Mouse (Mus musculus) R1 (cell line): ENCODE results near the gene Syndig1.

ENCODE experiments used
- DNase-seq: peaks from one replicate; pipeline ENCODE4 v3.0.0-alpha.2; 2018; ENCODE audit warnings: low read depth, low spot score

Syndig1 gene

DNA sequence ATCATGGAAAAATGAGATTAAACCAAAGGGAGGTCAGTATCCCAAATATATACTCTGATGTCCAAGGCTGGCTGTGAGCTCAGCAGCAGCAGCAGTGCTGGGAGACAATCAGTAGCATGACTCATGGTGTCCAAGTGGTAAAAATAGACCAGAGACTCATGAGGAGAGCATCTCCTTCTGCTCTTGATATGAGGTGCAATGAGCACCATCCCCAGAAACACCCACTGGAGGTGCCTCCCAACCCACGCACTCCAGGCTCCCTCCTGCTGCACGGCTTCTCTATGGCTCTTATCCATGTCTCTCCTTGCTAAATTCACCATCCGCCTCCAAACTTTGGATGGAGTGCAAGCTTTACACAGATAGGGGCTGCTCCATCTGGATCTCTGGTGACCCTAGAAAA, 44.3 kb downstream of the Syndig1 start:
- DNase-seq: no peak

DNA sequence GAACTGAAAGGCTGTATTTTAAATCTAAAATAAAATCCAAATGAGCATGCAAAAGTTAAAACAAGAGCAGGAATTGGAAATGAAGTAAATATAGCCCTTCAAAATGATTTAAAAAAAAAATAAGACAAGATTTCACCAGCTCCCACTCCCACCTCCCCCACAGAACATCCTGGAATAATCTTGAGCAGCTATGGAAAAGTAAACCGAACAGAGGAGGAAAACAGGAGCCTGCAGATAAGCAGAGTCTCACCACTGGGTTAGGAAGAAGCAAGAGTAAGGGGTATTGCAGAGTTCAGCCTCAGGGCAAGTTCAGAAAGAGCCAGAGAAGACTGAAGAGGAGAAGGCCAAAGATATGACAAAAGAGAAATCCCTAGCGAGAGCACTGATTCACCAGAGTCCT, 48.9 kb downstream of the Syndig1 start:
- no peak for DNase-seq

DNA sequence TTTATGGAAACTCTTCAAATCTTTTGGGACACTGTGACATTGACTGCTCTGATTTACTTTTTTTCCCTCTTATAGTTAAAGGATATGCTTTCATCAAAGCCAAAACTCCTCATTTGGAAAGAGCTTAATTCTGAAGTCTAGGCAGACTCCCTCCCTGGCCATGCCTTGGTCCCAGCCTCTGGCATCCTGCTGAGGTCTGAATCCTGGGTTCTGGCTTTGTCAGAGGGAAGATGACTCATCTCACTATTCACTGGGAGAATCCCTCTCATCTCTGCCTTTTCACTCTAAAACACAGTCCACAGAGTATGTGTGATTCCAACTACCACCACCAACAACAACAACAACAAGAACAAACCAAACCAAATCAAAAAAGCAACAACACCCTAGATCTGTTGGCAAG, 58.6 kb downstream of the Syndig1 start:
- peak; percentile 27 for DNase-seq

DNA sequence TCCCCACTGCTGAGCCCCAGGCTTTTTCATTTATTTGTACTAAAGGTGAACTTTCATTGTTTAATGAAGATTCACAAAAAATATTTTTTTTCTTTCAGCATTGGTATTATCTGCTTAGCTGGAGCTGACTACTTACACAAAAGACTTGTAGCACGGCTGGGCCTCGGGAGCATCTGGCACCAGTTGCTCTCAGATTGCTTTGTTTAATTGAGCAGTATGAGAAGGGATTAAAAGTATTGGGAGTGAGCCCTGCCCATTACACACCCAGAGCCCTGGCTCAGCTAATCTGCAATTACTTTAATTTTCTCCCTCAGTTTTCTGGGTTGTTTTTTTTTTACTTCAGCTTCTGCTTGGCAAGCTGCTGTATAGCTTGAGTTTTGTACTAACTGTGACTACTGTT, 62.6 kb downstream of the Syndig1 start:
- no peak for DNase-seq

DNA sequence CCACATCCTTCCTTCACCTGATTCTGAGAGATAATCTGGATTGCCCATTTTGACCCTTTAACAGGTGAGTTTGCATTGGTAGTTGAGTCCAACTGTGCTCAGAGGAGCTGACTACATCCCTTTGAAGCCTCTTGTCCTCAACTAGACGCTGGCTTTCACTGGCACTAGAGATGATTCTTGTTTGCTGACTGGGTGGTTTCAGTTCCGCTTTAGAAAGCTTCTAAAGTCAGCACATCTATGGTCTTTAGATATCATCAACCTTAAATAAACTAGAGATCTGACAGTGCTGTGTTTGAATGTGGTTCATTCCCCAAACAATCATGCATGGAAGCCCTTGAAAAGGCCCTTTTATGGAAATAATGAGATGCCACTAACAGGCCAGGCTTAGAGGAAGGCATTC, 67.3 kb downstream of the Syndig1 start:
- DNase-seq: no peak

DNA sequence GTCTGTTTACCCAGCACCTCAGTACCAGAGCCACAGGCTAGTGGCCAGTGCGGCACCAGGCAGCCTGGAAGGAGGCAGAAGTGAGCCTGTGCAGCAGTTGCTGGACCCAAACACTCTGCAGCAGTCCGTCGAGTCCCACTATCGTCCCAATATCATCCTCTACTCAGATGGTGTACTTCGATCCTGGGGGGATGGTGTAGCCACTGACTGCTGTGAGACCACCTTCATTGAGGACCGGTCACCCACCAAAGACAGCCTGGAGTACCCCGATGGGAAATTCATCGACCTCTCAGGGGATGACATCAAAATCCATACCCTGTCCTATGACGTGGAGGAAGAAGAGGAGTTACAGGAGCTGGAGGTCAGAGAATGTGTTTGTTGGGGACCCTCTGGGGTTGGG, 70.6 kb downstream of the Syndig1 start:
- DNase-seq: no peak

DNA sequence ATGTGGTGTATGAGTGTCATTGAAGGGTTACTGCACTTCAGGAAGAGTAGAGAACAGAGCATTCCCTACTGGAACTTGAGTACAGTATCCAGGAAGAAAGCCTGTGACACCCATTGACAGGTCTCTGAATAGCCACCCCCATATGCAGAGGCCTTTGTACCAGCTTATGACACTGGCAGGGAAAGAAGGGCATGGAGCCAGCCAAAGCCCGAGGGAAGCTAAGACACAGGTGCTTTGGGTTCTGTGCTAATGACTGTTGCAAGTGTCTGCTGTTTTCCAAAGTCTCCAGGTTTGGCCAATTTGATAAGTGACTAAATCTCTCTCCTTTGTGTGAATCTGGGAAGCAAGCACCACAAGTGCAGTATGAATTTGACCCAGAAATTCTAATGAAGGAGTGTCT, 71.6 kb downstream of the Syndig1 start:
- no peak for DNase-seq

DNA sequence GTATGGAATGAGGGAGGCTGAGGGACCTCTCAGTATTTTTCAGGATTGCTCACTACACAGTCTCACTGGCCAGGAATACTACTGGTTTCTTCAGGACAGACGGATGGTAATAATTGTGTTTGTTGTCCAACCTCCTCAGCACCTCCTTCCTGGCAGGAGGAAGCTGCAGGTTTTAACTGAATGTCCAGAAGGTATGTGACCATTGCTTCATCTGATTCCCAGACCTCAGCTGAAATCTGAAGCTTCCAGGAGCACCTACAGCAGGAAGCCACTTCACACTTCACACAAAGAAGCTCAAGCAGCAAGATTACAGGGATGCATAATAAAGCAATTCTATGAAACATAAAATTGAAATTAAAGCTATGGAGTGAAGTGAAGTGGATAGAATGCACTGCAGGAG, 75.4 kb downstream of the Syndig1 start:
- DNase-seq: no peak

DNA sequence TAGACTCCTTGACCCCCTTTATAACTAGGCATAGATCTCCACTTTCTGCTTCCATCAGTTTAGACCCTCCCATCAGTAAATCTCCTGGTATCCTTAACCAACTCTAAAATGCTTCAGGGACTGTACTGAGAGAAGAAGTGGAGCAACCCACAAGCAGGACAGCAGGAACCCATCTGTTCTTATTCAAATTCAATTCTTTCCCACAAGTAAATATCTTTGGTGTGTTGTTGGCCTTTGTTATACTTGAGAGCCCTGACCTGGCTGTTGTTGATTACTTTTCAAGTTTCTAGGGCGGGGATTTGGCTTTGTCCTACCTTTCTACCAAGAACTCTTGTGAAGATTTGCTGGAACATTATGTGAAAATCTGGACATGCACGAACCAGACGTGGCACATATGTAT, 77.7 kb downstream of the Syndig1 start:
- DNase-seq: peak; percentile 70

DNA sequence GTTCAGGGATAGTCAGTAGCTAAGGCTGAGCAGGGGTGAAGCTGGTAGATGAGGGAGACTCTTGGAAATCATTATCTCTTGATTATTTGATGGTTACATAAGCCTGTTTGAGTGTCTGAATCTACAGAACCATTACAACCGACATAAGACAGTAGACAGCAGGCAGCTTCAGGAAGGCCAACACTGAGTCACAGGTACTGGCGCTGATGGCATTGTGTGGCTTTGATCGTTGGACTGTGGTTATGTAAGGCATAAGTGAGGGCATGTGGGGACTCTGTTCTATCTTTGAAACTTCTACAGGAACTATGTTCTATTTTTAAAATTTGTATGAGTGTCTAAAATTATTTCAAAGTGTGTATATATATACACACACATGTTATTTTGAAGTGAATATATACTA, 88.2 kb downstream of the Syndig1 start:
- no peak for DNase-seq

DNA sequence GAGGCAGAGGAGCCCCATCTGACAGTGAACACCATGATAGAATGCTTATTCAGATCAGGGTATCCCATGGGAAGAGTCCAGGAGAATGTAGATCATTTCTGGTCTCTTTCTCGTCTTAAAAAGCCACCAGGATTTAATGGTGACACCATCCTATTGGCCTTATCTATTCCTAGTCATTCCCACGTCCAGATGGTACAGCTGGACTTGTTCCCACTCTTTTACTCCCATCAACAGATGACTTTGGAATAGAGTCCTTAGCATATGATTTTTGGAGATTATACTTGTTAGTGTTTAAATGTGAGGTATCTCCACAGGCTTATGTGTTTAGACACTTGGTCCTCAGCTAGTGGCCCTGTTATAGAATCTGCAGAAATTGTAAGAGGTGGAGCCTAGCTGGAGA, 94.5 kb downstream of the Syndig1 start:
- no peak for DNase-seq

DNA sequence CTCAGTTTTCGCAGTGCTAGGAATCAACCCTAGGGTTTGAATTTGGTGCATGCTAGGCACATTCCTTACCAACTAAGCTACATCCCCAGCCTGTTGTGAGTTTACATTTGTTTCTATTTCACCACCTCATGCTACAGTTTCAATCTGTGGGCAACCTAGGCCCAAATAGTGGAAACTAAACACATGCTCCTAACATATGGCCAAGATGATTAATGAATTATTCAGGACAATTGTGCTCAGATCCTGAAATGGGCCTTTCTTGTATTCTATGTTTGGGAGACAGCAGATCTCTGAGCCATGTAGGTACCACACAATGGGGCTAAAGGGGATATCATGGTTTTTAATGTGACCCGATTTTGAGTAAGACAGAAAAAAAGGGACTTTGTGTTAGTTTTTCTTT, 96.9 kb downstream of the Syndig1 start:
- no peak for DNase-seq

DNA sequence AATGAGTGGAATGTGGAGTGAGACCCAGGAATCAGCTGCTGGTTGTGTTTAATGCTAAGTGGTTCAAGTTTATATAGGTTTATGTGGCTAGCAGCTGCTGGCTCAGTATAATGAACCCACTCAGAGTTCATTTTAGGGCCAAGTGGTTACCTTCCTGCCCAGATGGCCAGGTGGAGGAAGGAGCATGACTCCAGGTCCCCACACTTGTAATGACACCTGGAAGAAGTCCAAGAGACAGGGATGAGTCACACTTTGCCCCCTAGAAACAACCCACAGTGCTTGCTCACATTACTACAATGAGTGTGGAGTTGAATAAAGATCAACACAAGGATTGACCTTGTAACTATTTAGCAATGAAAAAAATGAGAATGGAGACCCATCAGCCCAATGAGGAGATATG, 98.0 kb downstream of the Syndig1 start:
- no peak for DNase-seq

DNA sequence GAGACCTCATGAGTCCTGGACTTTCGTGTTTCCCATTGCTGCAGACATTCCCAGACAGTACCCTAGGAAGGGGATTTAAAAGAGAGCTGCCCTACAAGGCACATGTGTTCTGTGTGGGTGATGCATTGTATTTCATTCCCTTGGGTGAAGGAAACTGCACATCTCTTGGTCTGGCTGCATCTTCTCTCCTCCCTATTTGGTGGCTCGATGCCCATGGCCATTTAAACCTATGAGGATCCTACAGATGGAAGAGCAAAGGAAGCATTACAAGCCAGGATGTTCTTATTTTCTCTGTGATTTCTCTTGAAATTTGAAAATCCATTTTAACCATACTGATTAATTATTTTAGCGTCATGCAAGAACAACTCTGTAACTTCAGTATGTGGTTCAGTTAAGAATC, 98.5 kb downstream of the Syndig1 start:
- DNase-seq: no peak

DNA sequence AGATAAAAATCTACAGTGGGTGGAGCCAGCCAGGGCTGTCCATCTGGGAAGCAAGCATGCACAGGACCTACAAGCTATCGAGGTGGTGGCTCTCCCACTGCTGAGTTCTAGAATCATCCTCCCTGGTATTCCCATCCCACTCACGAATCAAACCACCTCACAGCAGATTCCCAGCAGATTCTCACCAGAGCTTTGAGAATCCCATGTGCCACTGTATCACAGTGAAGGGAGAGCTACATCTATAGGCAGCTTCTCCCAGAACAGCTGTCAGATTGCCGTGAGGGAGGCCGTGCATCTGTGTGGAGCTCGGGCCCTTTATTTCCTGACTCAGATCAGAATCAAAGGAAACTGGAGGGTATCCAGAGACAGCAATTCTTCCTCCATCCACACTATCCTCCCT, 101.0 kb downstream of the Syndig1 start:
- no peak for DNase-seq

DNA sequence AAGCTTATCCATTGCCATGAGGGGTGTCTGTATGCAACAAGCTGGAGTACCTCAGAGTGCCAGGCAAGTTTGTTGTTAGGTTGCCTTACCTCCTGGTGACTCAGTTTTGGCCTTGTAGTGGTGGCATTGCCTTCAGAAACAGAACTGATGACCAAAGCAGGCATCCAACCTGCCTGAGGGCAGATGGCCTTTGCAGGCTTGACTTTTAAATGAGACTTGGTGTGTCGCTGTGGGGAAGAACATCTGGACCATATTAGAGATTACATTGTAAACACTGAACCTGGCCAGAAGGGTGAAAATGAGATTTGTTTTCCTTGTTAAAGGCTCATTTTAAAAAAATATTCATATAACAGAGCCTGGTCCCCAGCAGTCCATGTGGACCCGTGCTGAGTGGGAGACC, 102.1 kb downstream of the Syndig1 start:
- no peak for DNase-seq

DNA sequence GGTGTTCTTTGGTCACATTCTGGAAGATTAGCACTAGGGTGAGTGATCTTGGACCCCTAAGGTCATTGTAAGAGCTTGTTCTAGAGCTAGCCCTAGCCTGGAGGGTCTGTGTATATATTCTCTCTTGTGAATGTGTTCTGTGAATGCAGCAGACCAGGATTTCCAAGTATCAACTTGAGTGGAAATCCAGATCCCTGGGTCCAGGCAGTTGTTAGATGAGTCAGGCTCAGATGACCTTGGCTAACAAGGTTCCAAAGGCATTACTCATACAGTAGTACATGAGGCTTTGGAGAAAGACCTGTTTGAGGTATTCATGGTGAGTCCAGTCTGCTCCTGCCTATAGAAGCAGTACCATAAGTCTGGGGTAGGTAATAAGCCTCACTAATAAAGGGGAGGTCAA, 103.1 kb downstream of the Syndig1 start:
- no peak for DNase-seq

DNA sequence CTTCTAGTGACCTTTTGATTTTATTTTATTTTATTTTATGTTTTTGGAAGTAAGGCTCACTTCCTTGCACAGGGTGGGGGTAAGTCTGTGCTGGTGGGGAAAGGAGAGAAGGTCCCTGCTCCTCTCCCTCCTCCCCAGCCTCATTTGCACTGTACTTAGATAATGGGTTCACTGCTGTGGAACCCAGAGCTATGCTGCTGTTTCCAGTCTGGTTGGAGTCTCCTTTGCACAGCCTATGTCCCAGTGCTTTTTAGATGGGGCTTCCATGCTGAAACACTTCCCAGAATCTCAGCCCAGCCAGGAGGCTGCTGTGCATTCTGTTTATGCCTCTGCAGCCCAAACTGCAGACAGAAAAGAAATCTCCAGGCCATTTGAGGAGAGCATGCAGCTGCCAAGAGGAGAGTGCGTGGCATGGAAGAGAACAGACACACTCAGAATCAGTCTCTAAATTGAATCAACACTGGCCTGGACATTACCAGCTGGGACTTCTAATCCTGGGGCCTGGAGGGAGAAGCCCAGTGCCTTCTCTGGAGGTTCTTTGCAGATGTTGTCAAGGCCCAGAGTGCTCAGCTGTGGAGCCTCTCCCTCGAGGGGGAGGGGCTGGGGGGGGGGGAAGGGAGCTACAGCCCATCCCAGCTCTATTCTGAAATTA, 104.4 kb downstream of the Syndig1 start:
- no peak for DNase-seq

DNA sequence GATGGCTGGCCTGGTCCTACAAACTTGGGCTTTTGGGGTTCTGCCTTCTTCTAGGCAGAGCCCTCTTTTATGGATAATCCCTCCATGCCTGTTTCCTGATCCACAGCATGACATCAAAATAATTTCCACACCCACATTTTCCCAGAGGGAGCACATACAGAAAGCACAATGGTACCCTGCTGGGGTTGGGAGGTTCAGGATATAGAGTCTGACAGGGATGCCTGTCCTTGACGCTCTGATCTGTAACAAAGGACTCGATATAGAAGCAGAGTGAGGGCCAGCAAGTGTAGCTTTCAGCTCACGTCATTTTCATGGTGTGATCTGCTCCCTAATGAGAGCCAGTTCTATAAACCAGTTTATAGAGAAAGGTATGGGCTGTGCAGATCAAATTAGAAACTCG, 105.1 kb downstream of the Syndig1 start:
- peak; percentile 79 for DNase-seq

DNA sequence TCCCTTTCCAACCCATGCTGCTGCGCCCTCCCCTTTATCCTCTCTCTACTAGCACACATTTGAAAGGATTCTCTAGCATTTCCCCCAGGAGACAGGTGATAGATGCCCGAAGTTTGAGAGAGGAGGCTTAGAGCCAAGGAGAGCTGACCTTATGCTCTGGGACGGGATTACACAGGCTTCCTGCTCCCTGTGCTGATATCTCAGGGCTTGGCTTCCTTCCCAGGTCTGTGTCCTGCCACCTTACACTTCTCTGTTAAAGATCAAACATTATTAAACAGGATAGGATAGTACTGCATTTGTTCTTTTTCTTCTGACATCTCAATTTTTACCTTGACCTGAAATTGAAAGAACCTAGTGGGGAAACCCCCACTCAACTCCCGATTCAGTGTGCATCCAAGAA, 109.8 kb downstream of the Syndig1 start:
- no peak for DNase-seq

DNA sequence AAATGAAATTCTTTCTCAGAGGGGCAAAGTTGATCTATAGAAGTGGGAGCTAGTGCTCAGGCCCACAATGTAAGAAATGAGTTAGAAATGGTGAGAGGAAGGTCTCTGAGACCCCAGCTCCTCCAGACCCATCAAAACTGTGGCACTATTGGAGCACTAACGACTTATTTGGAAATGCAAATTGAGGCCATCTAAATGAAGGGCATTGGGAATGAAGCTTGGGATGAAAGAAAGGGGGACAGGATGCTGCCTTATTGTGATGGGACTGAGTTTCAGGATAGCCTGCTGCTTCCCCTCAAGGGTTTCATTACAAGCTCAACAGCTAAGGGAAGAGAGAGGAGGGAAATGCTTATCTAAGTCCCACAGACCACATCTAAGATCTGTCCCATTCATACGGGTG, 110.6 kb downstream of the Syndig1 start:
- peak; percentile 83 for DNase-seq

DNA sequence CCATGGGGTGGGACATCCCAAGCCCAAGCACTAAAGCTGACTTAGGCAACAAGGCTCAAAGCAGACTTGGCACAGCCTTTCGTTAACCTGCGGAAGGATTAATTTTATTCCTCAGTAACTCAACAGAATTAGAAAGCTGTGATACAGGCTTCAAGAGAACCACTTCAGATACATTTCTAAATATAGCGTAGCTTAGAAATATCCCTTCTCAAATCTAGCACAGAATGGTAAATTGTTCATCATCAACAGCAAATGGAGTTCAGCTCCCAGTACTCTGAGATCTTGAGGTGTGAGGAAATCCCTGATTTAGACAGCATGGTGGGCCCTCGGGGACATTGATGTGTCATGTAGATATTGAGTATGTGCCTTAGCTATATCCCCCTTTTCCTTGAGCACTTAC, 121.6 kb downstream of the Syndig1 start:
- no peak for DNase-seq

DNA sequence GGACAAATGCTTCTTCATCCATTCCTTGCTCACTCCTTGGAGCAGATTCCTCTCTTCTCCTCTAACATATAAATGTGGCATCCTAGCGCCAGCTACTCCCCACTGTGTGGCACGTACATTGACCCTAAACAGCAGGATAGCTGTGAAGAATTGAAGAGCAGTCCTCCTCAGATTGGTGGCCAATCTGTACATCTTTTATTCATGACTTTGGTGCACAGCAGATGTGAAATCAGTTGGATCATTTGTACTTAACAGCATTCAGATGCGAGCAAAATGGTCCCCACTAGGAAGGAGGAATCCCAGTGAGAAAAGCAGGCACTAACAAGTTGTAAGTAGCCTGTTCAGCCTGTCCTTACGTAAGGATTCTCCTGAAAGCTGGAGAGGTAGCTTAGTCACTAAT, 142.0 kb downstream of the Syndig1 start:
- DNase-seq: no peak

DNA sequence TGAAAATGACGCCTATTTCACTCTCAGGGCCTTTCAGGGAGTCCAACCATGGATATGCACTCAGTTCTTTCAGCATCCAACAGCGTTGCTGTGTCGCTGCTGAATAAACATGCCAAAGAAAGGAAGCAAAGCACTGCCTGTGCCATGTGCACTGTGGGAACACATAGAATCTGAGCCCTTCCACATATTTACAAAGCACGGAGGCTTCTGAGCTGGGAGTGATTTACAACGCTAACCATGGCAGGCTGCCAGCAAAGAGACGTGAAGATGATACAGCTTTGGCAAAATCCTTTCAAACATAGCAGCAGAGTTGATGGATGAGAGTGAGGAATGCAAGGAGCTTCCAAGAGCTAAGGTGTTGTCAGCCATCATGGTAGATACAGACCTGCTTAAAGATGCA, 144.6 kb downstream of the Syndig1 start:
- no peak for DNase-seq
